Mouse (Mus musculus) lung, postnatal 0 days (tissue): Measurements from ENCODE around the gene Gabbr2.

Experiments
- CTCF ChIP-seq: IDR thresholded peaks from 2 replicates; pipeline ENCODE4 v1.5.1; 2016; ENCODE audit warnings: antibody characterized with exemption, mild to moderate bottlenecking
- EP300 ChIP-seq: IDR thresholded peaks from 2 replicates; pipeline ENCODE4 v1.6.1; 2016; ENCODE audit warnings: antibody characterized with exemption, mild to moderate bottlenecking, control low read depth

- TF ChIP-seq CTCF (0 out of 2 replicates have a peak, but pooled peaks have one; percentile 18), EP300 (no peak)
Observed at GRCm38 (mm10) chr4:46734906-46735305, 256.8 kb downstream of the Gabbr2 start.
